Mouse (Mus musculus) cerebellum, adult 18-20 months (tissue): ENCODE data around the gene Sult1a1.
A peak's percentile ranks its signal among the peaks of the same experiment; 100 is the strongest.

Experiments
- DNase-seq, 2 experiments: peaks; one replicate each; pipeline ENCODE4 v3.0.0; 2021

The Sult1a1 gene

DNA sequence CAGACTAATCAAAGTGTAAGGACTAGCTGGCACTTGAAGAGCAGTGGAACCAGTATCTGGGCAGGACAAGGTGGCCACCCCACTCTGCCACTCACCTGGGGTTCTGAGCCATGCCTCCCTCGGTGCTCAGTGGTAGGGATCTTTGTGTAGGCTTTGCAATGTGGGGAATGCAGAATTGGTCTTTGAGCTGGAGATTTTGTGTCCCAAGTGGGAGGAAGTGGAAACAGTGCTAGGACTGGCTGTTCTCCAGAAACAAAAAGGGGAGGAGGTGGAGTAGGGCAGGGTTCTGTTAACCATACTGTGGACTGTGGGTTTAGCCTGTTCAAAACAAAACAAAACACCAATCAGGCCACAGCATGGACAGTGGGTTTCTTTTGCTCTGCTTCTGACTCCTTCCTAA, at the start of gene Sult1a1:
Gene Sult1a1 (minus strand): TSS at position 226 of the 400 bp plus-strand sequence.
- no peak for DNase-seq

DNA sequence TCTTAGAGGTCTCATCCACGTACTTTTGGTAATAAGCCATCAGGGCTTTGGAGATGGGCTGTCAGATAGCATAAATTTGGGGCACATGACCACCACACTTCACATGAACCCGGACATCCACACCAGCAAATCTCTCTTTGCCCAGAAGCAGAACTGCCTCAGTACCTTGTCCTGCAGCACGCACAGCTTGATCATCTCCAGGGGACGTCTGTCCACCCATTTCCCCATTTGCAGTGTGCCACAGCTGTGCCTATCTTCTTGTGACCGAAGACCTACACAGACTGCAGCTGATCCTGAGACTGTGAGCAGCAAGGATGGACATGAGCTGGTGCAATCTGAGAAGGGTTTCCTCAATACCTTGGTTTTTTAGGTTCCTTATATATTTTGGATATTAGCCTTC, 49.4 kb upstream of the Sult1a1 start:
- DNase-seq: no peak

DNA sequence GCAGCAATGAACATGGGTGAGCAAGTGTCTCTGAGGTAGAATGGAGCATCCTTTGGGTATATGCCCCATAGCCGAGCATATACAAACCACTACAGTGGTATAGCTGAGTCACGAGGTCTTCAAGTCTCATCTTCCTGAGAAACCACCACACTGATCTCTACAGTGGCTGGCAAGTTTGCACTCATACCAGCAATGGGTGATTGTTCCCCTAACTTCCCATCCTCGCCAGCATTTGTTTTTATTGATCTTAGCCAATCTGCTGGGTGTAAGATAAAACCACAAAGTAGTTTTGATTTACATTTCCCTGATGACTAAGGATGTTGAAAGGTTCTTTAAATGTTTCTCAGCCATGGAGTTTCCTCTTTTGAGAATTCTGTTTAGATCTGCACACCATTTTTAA, 48.8 kb upstream of the Sult1a1 start:
- no peak for DNase-seq

DNA sequence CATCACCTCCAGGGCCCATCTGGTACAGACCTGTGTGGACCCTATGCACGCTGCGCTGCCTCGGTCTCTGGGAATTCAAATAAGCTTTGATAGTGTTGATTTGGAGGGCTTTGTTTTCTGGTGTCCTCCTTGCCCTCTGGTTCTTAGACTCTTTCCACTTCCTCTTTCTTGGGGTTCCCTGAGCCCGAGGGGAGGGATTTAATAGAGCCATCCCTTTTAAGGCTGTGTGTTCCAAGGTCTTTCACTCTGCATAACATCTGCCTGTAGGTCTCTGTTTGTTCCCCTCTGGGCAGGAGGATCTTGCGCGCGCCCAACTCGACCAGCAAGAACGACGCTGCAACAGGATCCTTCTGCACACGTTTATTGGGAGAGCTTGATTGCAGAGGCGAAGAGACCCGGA, 45.4 kb upstream of the Sult1a1 start:
- no peak for DNase-seq

DNA sequence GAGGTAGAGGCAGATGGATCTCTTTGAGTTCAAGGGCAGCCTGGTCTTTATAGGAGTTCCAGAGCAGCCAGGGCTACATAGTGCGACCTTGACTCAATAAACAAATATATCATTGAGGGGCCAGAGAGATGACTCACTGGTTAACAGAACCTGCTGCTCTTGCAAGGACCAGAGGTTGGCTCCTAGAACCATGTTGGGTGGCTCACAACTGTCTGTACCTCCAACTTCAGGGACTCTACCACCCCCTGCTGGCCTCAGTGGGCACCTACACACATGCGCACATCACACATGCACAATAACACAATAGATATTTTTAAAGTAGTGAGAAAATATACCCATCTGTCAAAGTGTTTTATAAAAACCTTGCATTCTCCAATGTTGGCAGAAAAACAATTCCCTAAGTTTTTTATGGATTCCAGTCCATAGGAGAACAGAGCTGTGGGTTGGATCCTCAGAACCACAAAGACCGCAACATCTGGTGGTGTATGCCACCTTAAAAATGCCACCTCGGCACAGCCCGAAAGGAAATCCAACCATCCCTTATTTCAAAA, 42.6 kb upstream of the Sult1a1 start:
- no peak for DNase-seq

DNA sequence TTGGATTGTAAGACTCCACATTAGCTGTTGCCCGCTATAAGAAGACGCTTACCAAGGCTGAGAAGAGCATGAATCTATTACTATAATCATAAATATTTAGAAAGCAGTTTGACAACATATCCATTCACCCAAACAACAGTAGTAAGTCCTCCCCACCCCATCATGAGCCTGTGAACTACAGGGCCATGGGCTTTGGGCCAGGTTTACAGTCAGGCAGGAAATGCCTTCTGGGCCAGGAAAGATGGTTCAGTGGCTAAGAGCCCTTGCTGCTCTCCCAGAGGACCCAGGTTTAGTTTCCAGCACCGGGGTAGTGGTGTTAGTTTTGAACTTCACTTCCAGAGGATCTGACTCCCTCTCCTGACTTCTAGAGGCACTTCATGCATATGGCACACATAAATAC, 41.3 kb upstream of the Sult1a1 start:
- DNase-seq: no peak

DNA sequence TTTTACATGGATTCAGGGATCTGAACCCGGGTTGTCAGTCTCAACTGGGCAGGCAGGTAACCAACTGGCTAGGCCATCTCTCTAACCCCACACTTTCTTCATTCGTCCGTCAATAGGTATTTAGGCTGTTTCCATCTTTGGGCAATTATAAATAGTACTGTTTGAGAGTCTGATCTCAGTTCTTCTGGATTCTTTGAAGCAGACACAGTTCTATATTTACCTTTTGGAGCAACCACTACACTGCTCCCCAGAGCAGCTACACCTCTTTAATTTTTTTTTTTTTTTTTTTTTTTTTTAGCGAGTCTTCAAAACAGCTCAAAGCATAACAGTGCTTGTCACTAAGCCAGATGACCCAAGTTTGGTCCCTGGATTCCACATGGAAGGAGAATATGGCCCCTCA, 39.4 kb upstream of the Sult1a1 start:
- no peak for DNase-seq

DNA sequence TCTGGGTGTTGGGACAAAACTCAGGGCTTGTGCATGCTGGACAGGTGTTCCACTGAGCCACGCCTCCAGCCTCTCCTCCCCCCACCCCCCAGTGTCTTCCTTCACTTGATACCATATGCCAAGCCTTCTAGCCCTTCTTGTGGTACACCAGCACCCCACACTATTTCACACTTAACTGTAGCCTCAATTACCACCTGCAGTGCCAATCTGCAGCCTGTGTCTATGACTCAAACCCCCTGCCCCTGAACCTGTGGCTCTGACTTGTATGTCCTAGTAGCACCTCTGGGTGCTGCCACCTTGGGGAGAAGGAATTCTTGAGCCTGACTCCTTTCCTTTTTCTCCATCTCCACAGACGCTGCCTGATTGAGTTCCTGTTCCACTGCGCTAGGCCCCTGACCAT, 35.7 kb upstream of the Sult1a1 start:
- no peak for DNase-seq

DNA sequence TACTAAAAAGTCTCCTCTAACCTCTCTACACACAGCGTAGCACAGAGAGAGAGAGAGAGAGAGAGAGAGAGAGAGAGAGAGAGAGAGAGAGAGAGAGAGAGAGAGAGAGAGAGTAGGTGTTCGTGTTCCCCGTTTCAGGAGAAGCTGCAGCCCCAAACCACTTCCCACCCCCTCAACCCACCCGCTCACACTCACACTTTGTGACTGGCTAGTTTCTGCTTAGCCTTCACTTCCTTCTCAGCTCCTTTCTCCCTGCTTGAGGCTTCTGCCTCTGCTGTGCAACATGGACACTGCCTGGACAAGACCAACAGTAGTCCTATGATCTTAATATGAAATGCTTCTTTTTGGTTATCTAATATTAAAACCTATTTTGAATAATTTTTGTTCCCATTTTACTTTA, 34.0 kb upstream of the Sult1a1 start:
- DNase-seq: no peak

DNA sequence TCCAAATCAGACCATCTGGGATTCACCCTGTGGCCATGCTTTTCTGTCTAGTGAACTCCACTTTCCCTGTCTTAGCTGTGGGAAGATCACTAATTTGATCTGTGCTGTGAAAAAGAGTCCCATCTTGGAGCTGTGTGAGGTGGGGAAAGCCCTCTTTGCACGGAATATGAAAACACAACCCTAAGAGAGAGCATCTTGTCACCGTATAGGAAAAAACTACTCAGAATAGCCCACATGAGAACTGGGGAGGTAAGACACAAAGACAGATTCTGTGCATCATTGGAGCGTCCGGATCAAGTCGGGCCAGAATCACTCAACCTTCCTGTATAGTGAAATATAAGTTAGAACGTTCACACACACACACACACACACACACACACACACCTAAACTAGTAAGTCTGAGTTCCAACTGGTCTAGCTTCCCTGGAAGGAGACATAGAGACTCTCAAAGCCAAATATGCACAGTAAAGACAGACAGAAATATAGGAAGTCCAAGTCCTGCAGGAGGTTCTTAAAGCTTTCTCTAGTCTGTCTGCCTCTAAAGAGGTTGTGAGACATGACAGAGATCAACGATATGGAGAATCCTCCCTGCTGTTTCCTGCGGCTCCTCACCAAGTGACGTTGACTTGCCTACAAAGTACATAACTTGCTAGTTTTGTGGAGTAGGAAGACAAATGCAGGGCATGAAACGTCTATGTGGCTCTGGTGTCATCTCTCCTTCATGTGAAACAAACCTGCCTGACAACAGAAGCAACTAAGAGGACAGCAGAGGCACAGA, 32.1 kb upstream of the Sult1a1 start:
- no peak for DNase-seq

DNA sequence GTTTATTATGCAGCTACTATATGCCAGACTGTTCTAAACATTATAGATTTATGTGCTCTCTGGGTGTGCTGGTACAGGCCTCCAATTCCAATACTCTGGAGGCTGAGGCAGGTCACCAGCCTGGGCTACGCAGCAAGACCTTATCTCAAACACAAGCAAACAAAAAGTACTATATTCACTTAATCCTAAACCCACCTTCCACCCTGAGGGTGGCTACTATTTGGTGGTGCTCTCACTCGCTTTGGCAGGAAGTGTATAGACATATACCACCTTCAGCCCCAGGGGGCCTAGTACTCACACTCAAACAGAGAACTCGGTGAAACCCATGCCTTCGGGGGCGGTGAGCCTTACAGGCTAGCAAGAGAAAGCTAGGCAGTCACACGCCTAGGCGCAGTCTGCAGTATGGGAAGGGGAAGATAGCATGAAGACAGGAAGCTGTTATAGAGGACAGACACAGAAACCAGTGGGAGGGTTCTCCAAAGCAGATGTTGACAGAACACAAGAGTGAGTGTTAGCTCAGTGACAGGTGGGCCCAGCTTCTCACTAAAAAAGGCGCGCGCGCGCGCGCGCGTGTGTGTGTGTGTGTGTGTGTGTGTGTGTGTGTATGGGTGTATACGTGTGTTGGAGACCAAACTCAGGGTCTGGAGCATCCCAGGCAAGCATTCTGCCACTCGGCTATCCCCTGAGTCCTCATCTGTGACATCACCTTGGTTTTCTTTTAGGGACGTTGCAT, 31.4 kb upstream of the Sult1a1 start, which contains the start of gene Coro1a:
Gene Coro1a (minus strand): TSS at position 346 of the 733 bp plus-strand sequence.
- DNase-seq: no peak

DNA sequence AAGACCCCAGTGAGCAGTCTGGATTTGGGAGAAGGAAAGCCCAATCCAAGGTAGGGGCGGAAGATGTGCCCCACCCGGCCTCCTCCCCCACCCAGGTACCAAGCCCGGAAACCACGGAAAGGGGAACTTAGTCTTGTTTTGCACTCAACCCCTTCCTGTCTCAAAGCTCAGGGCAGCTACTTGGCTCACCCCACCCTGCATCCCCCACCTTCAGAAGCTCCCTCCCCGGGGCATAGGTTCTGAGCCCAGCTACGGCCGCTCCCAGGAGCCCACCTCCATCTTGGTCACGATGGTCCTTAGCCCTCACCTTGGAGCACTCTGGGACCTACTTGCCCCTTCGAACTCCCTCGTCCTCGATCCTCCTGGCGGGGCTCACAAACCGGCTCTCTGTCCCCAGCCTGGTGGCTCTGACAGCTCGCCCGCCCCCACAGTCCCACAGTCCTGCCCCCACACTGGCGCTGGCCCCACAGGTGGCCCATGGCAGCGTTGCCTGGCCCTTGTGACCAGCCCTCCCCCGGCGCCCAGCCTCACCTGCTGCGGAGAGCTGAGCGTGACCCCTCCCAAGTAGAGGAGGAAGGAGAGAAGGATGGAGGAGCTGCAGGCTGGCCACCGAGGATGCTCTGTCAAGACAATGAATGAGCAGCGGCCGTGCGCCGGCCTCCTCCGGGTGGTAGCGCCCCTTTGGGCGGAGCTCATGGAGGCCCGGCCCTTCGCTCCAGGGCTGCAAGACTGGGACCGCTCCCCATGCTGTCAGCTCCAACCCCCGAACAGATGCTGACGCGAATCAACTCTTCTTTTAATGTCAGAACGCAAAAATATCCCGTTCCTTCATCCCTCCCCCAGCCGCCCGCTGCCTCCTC, 28.1 kb upstream of the Sult1a1 start:
- DNase-seq: peak; percentile 91 to 92

DNA sequence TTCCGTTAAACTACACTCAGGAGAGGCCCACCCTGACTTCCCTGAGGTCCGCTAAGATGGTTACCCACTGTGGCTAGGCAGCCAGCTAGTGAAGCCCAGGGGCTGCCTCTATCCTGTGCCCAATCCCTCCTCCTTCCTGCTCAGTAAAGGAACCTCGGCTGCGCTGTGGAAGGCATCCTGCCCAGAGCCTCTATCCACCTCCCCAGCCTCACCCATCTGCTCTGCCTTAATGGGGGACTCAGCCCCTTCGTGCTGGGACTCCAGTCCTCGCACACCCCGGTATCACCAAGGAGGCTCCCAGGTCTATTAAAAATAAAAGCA, 27.5 kb upstream of the Sult1a1 start:
- peak; percentile 53 to 55 for DNase-seq

DNA sequence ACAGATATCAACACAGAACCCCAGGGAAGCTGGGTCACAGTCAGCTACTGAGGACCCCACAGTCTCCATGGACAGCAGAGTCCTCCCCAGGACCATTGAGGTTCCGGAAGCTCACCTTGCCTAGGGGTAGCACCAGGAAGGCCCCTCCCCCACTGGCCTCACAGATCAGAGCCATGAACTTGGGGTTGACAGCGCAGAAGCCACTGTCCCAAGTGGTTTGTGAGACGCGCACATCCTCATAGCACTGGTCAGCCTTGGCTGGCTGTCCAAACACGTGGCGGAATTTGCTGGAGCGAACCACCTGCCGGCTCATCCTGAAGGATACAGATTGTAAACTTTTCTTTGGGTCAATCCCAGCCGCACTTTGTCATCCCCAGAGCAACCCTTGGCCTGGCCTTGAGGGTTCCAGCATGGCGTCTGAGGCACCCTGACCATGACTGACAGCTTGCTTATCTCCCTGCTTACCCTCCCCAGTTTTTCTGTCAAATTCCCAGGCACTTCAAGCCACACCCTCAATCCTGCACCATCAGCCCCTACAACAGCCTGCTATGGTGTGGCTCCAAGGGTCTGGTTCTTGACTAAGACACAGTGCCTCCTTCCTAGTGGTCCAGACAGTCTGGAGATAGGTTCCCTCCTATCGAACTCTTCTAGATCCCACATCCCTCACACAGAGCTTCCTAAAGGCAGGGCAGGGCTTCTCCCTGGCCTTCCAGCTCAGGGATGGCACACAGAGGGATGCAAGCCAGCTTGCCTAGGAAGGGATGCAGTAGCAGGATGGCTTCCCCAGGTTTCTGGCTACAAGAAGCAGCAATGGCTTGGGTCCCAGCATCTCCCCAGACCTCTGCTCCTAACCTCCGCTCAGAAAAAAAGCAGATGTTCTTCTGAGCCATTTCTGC, 26.9 kb upstream of the Sult1a1 start:
- peak; percentile 59 to 60 for DNase-seq

DNA sequence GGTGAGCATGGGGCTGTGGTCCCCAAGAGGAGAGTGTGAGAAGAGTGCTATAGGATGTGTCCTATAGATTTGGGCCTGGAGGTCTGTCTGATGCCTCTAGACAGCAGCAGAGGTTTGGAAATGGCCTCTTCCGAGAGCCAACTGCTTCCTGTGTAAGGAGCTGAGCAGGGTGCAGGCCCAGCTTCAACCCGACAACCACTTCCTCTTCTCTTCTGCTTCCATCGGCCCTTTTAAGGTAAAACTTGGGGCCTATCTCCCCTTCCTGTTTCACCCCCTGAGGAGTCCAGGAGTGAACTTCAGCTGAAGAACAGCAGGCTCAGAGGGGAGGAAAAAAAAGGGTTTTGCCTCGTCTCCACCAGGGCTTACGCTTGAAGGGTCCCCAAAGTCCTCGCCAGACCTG, 26.1 kb upstream of the Sult1a1 start:
- no peak for DNase-seq

DNA sequence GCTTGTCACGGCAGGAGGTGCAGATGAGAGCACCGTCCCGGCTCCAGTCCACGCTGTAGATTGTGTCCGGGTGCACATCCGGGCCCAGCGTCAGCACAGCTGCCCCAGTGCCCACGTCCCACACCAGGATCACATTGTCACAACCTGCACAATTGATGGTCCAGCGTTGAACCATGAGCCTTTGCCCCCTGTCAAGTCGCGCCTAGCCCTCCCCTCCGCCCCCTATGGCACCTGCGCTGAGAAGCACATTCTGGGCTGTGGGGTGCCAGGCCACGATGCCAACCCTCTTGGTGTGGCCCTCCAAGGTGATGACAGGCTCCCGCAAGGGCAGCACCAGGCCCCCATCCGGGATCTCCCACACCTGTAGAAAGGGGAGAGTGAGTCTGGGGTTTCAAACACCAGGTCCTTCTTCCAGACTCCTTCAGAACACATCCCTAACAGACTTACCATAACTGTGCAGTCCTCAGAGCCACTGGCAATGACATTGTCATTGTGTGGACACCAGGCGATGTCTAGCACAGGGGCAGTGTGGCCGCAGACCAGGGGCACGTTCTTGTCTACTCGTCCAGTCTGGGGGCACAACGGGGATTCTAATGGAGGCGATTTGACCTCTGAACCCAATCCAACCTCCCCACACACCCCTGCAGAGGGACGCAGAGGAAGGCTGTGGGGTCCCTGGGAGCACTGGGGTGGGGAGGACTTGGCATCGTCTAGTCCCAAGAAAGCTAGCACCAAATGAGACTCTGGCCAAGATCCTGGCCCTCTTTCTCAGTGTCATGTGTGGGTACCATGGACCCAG, 25.5 kb upstream of the Sult1a1 start:
- DNase-seq: no peak

DNA sequence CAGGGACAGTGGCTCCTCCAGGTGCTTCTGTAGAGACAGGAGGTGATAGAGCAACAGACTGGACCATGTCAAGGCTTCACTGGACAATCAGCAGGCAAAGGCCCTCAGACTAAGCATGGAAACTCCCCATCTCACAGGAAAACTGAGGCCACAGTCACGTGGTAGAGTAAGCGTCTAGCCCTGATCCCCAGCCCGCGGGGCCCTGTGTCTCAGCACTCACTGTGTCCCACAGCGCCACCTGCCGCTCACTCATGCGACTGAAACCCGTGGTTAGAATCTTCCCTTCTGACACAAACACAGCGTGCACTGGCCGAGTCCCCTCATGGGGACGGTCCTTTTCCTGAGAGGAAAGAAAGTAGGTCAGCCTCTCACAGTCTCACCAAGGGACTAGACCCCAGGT, 24.8 kb upstream of the Sult1a1 start:
- DNase-seq: peak; percentile 94 to 97

DNA sequence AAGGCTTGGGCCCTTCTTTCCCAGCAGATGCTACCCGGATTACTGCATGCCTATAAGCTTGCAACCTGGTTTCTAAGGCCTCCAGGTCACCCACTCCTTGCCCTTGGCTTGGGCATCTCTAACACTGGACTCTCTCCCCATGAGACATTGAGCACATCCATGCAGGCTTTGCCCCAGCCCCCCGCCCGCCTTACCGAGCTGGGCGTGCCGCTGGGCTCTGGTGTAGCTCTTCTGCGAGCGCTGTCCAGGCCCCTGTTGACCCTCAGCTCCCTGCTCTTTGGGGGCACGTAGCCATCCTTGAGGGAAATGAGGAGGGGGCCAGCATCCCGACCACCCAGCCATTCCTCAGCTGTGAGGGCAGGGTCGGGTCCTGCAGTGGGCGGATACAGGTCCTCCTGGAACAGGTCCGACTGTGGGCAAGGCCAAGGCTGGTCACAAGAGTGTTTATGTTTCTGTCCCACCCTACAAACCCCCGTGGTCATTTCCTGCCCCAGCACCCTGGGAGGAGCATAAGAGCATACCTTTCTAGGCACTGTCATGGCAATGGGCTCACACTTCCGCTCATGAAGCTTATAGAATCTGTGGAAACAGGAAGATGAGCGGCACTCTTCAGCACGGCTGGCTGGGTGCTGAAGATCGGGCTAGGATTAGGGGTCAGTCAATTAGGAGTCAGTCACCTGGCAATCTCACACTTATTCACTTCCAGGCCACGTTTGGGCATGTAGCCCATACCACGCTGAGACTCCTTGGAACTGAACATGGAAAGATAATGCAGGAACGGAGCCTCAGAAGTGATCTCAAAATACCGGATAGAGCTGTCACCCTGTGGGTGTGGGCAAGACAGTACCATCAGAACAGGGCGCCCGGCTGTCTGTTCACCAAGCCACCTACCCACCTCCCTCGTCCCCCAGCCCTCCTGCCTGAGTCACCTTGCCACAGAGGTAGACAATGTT, 24.1 kb upstream of the Sult1a1 start:
- peak in 1 of 2 experiments; percentile 44 for DNase-seq

DNA sequence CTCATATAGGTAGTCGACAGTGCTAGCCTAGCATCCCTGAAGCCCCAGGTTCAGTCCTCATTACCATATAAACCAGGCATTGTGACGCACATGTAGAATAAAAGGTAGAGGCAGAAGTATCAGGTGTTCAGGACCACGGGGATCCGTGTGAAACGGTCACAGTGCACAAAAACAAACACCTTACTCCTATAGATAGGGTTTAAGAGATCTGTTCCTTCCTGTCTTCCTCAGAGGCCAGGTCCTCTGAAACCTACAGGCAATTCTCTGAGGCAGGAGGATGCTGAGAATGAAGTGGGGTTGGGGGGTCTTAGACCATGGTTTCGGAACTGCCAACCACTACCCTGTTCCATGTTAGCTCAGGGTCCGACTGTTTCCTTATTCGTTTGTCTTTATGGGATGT, 21.6 kb upstream of the Sult1a1 start:
- DNase-seq: no peak

DNA sequence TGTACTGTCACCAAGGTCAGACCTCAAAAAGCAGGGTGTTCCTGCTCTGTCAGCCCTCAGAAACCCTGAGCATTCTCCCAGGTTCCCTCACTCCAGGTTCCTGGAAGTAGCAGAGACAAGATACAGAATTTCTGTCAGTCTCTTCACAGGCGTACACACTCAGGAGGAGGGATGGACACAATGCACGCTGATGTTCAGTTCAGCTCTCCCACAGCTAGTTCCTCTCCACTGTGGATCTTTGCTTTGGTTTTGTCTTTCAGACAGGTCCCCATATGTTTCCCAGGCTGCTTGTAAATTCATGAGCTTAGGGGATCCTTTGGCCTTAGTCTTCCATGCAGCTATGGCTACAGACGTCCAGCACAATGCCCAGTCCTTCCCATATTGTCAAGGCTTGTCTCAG, 20.7 kb upstream of the Sult1a1 start:
- DNase-seq: no peak
